Mouse (Mus musculus) gastrocnemius, adult 2 months (tissue): ENCODE measurements at regions not wholly inside any gene's neighbourhood (a gene's known extent, or its start where the extent isn't known, plus 50 kb on each side); places are given as distances from the start of the nearest gene placed in this dataset.

Source experiments
- DNase-seq: peaks from one replicate; pipeline ENCODE4 v3.0.0; 2022
- H3K27ac ChIP-seq: fragments of 200-600 bp; 2 replicates; pipeline ENCODE4 v1.8.1; 2022; ENCODE audit warnings: mild to moderate bottlenecking
- H3K4me3 ChIP-seq: fragments of 200-600 bp; 2 replicates; pipeline ENCODE4 v1.8.1; 2022; ENCODE audit warnings: mild to moderate bottlenecking, moderate library complexity
- CTCF ChIP-seq: fragments of 200-600 bp; IDR thresholded peaks from 2 replicates; pipeline ENCODE4 v1.8.1; 2022; ENCODE audit warnings: antibody characterized with exemption, mild to moderate bottlenecking, moderate library complexity
- intact Hi-C: fragments of 180-260 bp; cut with DNase I; formaldehyde crosslinking; loops from one replicate; pipeline ENCODE4 v1.15.1; 2025

DNA sequence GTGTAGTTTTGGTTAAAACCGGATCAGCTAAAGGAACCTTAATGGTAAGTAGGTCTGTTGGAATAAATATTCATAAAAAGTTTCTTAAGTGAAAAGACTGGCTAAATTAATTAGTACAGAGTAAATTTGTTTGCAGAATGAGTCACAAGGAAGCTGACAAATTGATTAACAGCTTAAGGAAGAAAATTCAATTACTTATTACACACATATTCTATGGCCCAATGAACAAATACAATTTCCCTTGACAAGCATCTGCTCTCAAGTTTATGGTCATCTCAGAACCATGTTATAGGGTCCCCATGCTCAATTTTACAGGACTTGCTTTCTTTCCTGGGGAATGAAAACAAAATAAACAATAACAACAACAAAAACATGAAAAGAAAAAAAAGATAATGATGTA lies 231.4 kb upstream of the Frg1 start:
- no peak for TF ChIP-seq CTCF
- no peak overlapping the region for H3K4me3 ChIP-seq
- intact Hi-C loops: no loop called here
- DNase-seq: no peak
- H3K27ac ChIP-seq: no peak overlapping the region

DNA sequence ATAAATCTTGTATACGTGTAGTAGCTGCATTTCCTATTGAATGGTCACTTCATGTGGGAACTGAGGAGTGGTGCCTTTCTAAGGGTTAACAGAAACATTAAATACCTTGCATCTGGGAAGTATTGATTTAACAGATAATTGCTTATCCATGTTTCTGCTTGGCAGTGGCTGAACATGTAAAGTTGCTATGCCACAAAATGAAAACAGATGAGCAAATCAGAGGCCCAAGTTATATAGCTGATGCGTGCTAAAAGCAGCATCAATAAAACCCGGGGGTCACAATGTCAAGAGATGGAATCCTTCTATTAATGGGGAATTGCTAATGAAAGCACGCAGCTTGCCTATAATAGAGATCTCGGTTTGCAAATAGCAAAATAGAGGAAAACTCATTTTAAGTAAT lies 227.8 kb upstream of the Frg1 start:
- intact Hi-C loops: no loop called here
- H3K27ac ChIP-seq: no peak overlapping the region
- TF ChIP-seq CTCF: no peak
- no peak for DNase-seq
- H3K4me3 ChIP-seq: no peak overlapping the region

DNA sequence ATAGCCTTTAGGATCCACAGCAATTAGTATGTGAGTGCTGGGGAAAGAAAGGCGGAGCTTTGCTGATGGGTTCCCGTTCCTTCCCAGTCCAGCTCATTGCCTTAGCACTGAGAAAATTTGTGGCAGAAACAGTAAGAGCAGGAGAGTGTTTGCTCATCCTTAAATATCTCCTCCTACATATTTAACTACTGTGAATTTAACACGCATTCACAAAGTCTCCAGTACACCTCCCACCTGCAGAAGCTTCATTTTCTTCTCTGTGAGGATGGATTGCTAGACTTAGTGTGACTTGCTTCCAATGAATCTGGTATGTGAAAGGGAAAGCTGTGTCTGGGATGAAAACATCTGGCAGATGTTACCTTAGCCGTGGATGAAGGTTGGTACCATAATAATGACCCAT lies 207.0 kb upstream of the Frg1 start:
- no peak for TF ChIP-seq CTCF
- DNase-seq: no peak
- intact Hi-C loops: no loop called here
- no peak overlapping the region for H3K4me3 ChIP-seq
- H3K27ac ChIP-seq: no peak overlapping the region

DNA sequence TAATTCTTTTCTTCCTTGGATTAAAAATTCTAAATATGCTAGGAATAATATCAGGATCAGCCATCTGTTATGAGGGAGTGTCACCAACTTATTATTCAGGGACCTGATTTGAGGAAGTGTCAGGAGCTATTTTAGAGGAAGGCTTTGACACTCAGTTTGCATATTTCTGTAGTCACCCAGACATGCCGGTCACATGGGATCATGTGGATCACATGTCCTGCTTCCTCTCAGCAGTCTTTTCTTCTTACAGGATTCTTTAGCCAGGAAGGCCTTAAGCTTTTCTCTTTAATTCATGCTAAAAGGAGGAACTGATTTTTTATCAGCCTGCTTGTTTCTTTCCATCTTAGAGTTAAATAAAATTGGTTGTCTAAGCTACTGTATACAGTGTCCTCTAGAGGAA lies 183.4 kb upstream of the Frg1 start:
- Histone ChIP-seq H3K4me3 (no peak overlapping the region), H3K27ac (no peak overlapping the region)
- intact Hi-C loops: no loop called here
- TF ChIP-seq CTCF: no peak
- DNase-seq: no peak

DNA sequence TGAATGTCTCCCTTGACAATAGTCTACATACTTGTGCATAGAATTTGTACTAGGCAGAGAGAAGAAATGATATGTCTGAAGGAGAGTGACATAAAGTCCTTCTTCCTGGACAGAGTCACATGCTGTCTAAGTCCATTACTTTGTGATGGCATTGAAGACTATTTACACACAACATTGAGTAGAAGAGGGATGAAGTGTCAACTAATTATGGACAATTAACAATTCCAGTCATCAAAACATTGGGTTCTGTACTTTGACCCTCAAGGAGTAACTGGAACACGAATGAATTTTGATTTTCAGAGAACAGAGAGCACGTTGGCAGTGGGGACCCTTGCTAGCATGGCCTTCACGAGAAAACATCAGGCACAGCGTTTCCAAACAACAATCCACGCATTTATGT lies 177.6 kb upstream of the Frg1 start:
- DNase-seq: no peak
- no peak overlapping the region for H3K27ac ChIP-seq
- intact Hi-C loops: no loop called here

DNA sequence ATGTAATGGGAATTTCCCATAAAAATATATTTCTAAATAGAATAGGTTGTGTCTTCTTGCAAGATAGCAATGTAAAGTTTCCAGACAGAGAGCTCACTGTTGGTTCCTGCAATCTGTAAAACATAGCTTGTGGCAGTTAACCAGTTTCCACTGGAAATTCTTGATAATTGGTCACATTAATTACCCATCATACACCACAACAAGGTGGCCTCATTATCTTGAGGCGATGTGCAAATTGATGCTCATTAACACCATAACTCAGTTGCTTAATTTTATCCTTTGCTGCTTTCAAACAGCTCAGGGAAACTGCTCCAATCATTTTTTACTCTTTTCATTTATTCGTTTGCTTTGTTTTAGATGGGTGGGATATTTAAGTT lies 176.8 kb upstream of the Frg1 start:
- no peak for DNase-seq
- no peak overlapping the region for H3K4me3 ChIP-seq
- no peak for TF ChIP-seq CTCF
- H3K27ac ChIP-seq: no peak overlapping the region
- intact Hi-C loops: no loop called here

More for the DNA sequence above, 177.6 kb upstream of the Frg1 start:
- no peak for TF ChIP-seq CTCF
- H3K4me3 ChIP-seq: no peak overlapping the region

DNA sequence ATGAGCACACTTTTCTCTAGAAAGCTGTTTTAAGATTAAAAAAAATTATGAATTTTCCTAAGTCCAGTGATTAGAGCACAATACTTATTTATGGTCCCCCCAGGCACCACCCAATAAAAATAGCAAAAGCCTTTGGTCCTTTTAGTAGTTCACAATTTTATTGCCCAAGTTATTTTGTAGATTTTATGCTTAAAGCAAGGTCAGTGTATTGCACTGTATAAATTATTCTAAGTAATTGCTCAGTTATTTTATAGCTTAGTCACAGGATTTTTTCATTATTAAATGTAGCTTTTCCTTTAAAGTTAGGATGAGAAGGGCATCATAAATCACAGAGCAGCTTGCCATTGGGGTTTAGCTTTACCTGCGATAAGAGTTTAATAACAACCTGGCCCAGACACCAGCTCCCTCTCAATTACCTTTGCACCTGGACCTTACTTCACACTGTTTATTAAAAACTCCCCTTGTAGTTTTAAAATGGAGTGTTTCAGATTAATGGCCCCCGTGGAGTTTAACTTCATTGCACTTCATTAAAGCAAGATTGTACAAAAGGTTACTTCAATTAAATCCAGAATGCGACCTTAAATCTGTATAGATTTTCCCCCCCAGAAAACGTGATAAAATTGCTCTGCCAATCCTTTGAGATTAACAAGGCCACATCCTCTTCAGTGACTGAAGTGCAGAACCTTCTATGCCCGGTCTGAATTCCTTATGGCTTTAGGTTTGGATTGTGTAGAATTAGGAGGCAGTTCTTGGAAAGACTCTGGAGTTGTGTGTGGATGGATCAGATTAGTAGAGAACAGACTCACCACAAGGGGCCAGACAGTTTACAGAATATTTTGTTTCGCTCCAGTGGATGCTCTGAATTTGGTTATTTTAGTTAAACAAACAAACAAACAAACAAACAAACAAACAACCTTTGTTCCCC lies 176.1 kb upstream of the Frg1 start:
- Histone ChIP-seq H3K4me3 (no peak overlapping the region), H3K27ac (no peak overlapping the region)
- TF ChIP-seq CTCF: no peak
- intact Hi-C loops: no loop called here
- DNase-seq: no peak

DNA sequence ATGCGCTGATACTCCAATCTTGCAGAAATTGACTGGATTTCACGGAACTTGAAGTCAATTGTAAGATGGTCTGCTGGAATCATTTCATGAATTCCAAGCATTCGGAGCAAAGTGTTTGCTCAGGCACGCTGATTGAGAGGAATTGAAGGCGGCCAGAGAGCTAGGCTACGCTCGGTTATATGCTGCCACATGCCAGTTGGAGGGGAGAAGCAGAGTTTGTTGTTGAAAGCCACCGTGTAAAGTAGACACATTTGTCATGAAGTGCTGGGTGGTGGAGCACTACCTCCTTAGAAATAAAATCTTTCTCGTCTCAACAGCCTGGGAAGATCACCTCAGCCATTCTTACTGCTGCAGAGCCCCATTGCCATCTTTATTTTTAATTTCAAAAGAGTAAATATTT lies 175.3 kb upstream of the Frg1 start:
- TF ChIP-seq CTCF: no peak
- DNase-seq: no peak
- intact Hi-C loops: no loop called here
- Histone ChIP-seq H3K4me3 (no peak overlapping the region), H3K27ac (no peak overlapping the region)

DNA sequence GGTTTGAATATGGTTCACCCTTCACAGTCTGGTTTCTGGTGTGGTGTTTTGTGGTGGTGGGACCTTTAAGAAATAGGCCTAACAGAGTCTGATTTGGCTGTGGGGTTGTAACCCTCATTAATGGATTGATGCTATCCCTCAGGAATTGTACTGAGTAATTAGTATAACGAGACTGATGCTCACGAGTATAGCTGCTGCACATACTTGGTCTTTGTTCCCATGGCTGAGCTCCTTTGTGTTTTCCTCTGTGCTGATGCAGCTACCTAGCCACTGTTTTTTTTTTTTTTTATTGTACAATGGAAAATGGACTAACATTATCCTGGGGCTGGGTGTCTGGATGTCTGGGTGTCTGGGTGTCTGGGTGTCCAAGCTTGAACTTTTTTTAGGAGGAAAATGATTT lies 171.3 kb upstream of the Frg1 start:
- no peak for TF ChIP-seq CTCF
- intact Hi-C loops: no loop called here
- Histone ChIP-seq H3K27ac (no peak overlapping the region), H3K4me3 (no peak overlapping the region)
- no peak for DNase-seq

DNA sequence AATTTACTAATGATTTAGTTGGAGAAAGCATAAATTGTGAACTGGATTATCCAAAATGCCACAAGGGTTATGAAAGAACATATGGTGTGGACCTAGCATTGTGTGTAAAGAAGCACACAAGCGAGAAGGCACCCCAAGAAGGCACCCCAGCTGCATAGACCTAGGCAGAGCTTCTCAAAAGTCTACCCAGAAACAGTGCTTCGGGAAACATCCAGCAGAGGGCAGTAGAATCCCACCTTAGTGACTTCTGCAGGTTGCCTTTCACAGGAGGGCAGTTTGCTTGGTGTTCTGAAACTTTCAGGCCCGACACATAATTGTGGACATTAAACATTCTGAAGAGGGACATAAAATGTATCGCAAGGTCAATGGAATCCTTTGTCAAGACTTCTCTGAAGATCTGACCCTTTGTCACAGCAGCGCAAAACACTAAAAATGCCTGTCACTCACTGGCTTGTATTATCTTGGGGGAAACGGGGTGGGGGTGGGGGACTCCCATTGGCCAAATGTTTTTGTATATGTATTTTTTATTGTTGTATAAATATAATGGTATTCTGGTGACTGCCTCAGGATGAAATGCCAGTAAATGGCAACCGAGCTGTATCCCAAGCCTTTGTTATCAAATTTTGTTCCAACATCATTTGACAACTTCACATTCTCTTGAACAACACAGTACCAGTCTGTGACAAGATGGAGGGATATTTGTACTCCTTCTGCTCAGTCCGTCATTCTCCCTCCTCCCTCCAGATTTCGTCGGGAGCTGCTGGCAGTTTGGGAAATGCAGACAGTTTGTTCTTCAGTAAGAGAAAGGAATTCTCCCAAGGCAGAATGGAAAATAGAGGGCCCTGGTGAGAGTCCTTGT lies 156.4 kb upstream of the Frg1 start:
- H3K27ac ChIP-seq: no peak overlapping the region
- intact Hi-C loops: no loop called here
- DNase-seq: peak; percentile 54

DNA sequence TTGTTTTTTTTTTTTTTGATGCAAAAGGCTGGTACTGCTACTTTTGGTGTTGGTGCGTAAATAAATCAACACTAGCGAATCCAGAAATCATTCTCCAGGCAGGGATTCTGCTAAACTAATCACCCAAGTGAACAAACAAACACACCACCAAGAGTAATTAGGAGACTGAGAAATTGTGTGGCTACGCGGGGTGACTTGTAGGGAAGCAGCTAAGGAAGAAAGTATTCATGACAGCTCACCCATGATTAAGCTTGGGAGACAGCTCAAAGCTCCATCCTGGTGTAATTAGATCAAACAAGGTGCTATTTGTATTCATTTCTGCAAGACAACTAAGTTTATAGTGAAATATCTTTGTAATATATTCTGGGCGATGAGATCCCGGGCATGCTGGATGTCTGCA lies 153.7 kb upstream of the Frg1 start:
- H3K27ac ChIP-seq: no peak overlapping the region
- DNase-seq: no peak
- no peak overlapping the region for H3K4me3 ChIP-seq
- intact Hi-C loops: no loop called here
- no peak for TF ChIP-seq CTCF

More for the DNA sequence above, 156.4 kb upstream of the Frg1 start:
- no peak overlapping the region for H3K4me3 ChIP-seq
- peak; percentile 74 for TF ChIP-seq CTCF

DNA sequence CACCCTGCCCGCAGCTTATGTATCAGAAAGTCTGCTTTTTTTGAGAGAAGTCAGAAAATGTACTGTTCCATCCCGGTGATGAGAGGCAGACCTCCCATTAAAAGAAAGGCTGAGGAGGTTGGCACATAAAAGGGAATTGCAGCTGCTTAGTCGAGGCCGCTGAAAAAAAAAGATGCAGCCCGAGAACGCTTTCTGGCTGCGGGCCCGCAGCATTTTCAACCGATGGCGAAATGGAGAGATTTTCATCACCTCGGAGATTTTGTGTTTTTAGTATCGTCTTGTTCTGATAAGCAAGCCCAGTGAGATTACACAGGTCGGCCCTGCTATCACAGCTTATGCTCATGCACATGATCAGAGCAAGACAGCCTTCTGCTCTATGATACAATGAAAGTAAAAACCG lies 145.1 kb upstream of the Frg1 start:
- no peak for TF ChIP-seq CTCF
- Histone ChIP-seq H3K27ac (no peak overlapping the region), H3K4me3 (peak overlapping the region; percentile 36)
- intact Hi-C loops: no loop called here
- DNase-seq: peak; percentile 20

DNA sequence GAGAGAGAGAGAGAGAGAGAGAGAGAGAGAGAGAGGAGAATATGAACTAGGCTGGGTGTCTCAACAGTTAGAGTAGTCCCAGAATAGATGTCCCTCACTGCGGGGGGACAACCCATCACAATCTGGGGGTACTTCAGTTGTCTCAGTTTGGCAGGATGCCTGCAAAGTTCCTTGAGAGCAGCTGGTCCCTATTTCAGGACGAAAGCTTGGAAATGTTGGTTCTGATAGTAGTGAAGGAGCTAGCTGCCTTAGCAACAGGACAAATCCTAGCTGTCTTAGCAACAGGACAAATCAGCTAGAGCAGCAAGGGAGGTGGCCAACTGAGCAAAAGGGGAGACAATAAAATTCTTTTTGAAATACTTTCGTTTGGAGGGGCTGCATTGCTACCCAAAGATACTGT lies 139.9 kb upstream of the Frg1 start:
- intact Hi-C loops: no loop called here
- no peak for TF ChIP-seq CTCF
- DNase-seq: no peak
- Histone ChIP-seq H3K27ac (no peak overlapping the region), H3K4me3 (no peak overlapping the region)
